Mouse (Mus musculus) embryonic facial prominence, embryonic 15.5 days (tissue): Measurements from ENCODE around the gene Rasgef1a. TPM values are rescaled to one million over a fixed set of nuclear protein-coding genes. Genes with fewer than 3 reads are reported as not detected.

Experiments
- ATAC-seq: fragments of 200-750 bp; cut with Nextera tagmentation; 2 replicates; pipeline ENCODE4 v1.8.0; 2017; ENCODE audit warnings: low read depth, moderate TSS enrichment; ENCODE audit not compliant: insufficient number of reproducible peaks, low FRiP score, low TSS enrichment
- H3K27ac ChIP-seq: fragments of 300-500 bp; sonication (generic); replicated peaks from 2 replicates; pipeline ENCODE4 v1.5.1; 2015; ENCODE audit warnings: mild to moderate bottlenecking, inconsistent platforms
- H3K27me3 ChIP-seq: fragments of 300-500 bp; sonication (generic); 2 replicates; pipeline ENCODE4 v1.6.1; 2015; ENCODE audit warnings: inconsistent platforms
- H3K36me3 ChIP-seq: fragments of 300-500 bp; sonication (generic); 2 replicates; pipeline ENCODE4 v1.6.1; 2015; ENCODE audit warnings: mild to moderate bottlenecking, inconsistent platforms
- H3K4me1 ChIP-seq: fragments of 300-500 bp; sonication (generic); 2 replicates; pipeline ENCODE4 v1.6.1; 2015; ENCODE audit warnings: inconsistent platforms
- H3K4me2 ChIP-seq: fragments of 300-500 bp; sonication (generic); replicated peaks from 2 replicates; pipeline ENCODE4 v1.6.1; 2015; ENCODE audit warnings: mild to moderate bottlenecking, inconsistent platforms
- H3K4me3 ChIP-seq: fragments of 300-500 bp; sonication (generic); replicated peaks from 2 replicates; pipeline ENCODE4 v1.5.1; 2015; ENCODE audit warnings: mild to moderate bottlenecking, inconsistent platforms
- H3K9ac ChIP-seq: fragments of 300-500 bp; sonication (generic); 2 replicates; pipeline ENCODE4 v1.6.1; 2015; ENCODE audit warnings: inconsistent platforms
- H3K9me3 ChIP-seq: fragments of 300-500 bp; sonication (generic); replicated peaks from 2 replicates; pipeline ENCODE4 v1.6.1; 2016; ENCODE audit warnings: inconsistent platforms
- WGBS: fragments of 180-500 bp; shearing (Covaris S2); methylation state at CpG from one replicate; pipeline ENCODE4 v1.1.7; 2015; 5-methylcytosine and 5-hydroxymethylcytosine counted together
- polyA plus RNA-seq: library from polyadenylated mRNA; unstranded; fragments of >200 nt; fragmentation: Nextera tagmentation; extraction: Ambion mirVana; gene quantifications from 2 replicates; pipeline ENCODE4 v1.2.1, GENCODE M21; 2015

The Rasgef1a gene
- polyA plus RNA-seq, 1 experiment from 2014 or later, result 0.73 TPM

GRCm38 (mm10) chr6:118055209-118055608 lies 44.0 kb downstream of the Rasgef1a start:
- H3K4me3 ChIP-seq, result no peak overlapping the region
- no peak overlapping the region for H3K4me2 ChIP-seq
- no peak overlapping the region for H3K9ac ChIP-seq
- WGBS, result 80% methylated on average over 10 of the region's 10 CpGs
- no peaks in the 10 kb centered on the region for H3K27me3 ChIP-seq
- no peaks in the 10 kb centered on the region for H3K9me3 ChIP-seq
- H3K4me1 ChIP-seq, result no peaks in the 10 kb centered on the region
- H3K27ac ChIP-seq, result no peak overlapping the region
- no peak for ATAC-seq
- no peaks in the 10 kb centered on the region for H3K36me3 ChIP-seq

GRCm38 (mm10) chr6:118061266-118061665 lies 50.0 kb downstream of the Rasgef1a start:
- no peaks in the 10 kb centered on the region for H3K36me3 ChIP-seq
- H3K4me2 ChIP-seq, result no peak overlapping the region
- no peak for ATAC-seq

DNA sequence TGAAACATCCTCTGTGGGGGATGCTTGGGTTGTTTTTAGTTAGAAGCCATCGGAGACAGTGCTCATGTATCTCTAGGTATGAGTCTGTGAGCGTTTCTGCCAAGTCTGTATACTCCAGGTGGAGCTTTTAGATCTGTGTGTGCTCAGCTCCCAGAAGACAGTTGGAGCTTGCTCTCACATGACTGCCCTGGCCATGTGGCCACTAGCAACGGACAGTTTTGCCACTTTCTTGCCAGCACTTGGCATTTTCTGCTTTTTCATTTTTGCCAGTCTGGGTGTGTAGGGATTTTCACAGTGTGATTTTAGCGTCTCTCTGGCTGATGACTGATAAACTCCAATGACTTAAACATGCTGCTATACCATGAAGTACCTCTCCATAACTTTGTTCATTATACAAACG lies 52.0 kb downstream of the Rasgef1a start:
- no peak overlapping the region for H3K9ac ChIP-seq
- H3K27ac ChIP-seq, result no peak overlapping the region
- no peak overlapping the region for H3K4me2 ChIP-seq
- ATAC-seq, result no peak
- peaks cover 41% of the 10 kb centered on the region for H3K27me3 ChIP-seq
- no peaks in the 10 kb centered on the region for H3K9me3 ChIP-seq
- H3K4me1 ChIP-seq, result peaks cover 18% of the 10 kb centered on the region
- no peak overlapping the region for H3K4me3 ChIP-seq
- 67% methylated on average over 5 of the region's 5 CpGs for WGBS
- no peaks in the 10 kb centered on the region for H3K36me3 ChIP-seq

More at GRCm38 (mm10) chr6:118061266-118061665, 50.0 kb downstream of the Rasgef1a start:
- Histone ChIP-seq H3K9ac (no peak overlapping the region), H3K4me1 (peaks cover 10% of the 10 kb centered on the region), H3K27me3 (peaks cover 21% of the 10 kb centered on the region), H3K9me3 (no peaks in the 10 kb centered on the region), H3K4me3 (no peak overlapping the region), H3K27ac (no peak overlapping the region)
- WGBS, result 86% methylated on average over 4 of the region's 4 CpGs

DNA sequence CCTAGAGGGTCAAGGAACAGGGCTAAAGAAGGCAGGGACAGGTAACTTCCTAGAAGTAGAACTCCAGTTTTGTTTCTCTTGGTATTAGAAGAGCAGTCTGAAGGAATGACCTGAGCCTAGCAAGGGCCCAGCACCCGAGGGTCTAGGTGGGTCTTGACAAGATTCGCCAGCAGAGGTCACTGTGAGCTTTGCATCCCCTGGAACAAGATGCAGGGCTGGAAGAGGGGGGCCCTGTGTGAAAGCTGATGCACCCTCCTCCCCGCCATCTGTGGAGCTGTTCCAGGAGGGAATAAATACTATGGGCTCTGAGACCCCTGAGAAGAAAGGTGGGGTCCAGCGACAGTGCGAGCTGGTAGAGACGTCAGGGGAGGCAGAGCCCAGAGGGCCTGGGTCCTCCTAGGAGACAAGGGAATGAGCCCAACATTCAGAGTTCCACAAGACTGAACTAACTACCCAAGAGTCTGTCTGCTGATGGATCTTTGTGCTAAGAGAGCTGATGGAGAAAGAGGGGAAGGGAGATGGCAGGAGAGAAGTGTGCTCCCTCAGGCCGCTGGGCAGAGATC lies 53.8 kb downstream of the Rasgef1a start:
- no peak overlapping the region for H3K4me3 ChIP-seq
- no peak for ATAC-seq
- WGBS, result 7% methylated on average over 7 of the region's 7 CpGs
- no peak overlapping the region for H3K9ac ChIP-seq
- H3K9me3 ChIP-seq, result no peaks in the 10 kb centered on the region
- no peak overlapping the region for H3K27ac ChIP-seq
- H3K27me3 ChIP-seq, result peaks cover 46% of the 10 kb centered on the region
- peak overlapping the region; percentile 88 for H3K4me2 ChIP-seq
- peaks cover 18% of the 10 kb centered on the region for H3K4me1 ChIP-seq
- no peaks in the 10 kb centered on the region for H3K36me3 ChIP-seq

- Histone ChIP-seq H3K9me3 (no peaks in the 10 kb centered on the region), H3K27me3 (peaks cover 46% of the 10 kb centered on the region), H3K4me3 (peak overlapping the region; percentile 38), H3K36me3 (no peaks in the 10 kb centered on the region), H3K27ac (no peak overlapping the region), H3K4me1 (peaks cover 18% of the 10 kb centered on the region), H3K9ac (no peak overlapping the region), H3K4me2 (peak overlapping the region; percentile 88)
- peak; percentile 25; the same call in 1 of the 2 replicates for ATAC-seq
- 1% methylated on average over 12 of the region's 12 CpGs for WGBS
Measured at GRCm38 (mm10) chr6:118065837-118066198, 54.6 kb downstream of the Rasgef1a start.

DNA sequence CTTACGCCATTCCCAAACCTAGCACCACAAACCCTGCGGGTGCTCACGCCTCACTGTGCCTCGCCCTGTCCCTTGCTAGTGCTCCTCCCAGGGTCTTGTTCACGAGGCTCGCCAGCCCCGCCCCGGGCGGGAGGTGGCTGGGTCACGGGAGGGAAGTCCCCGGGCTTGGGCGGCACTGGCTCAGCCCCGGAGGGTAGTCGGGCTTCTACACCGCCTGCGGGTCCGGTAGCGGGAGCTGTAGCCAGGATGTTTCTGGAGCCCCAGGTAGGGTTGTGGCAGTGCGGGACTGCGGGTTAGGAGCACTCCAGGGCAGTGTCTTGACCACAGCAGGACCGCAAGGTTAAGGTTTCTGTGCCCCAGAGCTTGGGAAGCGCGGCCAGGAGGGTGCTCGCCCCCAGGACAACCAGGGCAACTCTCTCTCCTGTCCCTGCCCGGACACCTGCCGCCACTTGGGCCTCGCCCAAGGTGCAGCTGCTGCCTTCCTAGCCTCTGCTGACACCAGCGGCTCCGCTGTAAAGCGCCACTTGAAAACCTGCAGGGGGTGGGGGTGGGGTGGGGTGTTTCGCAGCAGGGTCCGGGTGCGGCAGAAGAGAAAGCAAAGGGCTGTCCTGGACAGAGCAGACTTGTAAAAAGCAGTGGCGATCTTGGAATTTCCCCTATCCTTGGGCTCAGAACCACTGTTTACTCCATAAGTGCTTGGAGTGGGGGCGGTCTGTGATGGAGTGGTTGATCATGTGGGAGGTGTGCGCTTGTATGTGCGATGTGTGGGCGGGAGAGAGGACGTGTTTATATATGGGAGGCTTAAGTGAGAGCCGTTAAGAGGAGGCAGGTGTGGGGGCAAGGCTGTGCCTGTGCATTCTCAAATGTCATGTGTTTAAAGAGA lies 55.2 kb downstream of the Rasgef1a start:
- ATAC-seq, result peak; percentile 59
- WGBS, result 2% methylated on average over 40 of the region's 40 CpGs

GRCm38 (mm10) chr6:118067720-118068119 lies 56.5 kb downstream of the Rasgef1a start:
- Histone ChIP-seq H3K36me3 (no peaks in the 10 kb centered on the region), H3K27me3 (peaks cover 46% of the 10 kb centered on the region), H3K4me1 (peaks cover 18% of the 10 kb centered on the region), H3K27ac (no peak overlapping the region), H3K9ac (no peak overlapping the region), H3K9me3 (no peaks in the 10 kb centered on the region), H3K4me2 (no peak overlapping the region), H3K4me3 (no peak overlapping the region)
- no peak for ATAC-seq
- WGBS, result 68% methylated on average over 7 of the region's 7 CpGs

More for the DNA sequence above, 55.2 kb downstream of the Rasgef1a start:
- Histone ChIP-seq H3K4me1 (peaks cover 18% of the 10 kb centered on the region), H3K27me3 (peaks cover 46% of the 10 kb centered on the region), H3K27ac (no peak overlapping the region), H3K36me3 (no peaks in the 10 kb centered on the region), H3K4me2 (peak overlapping the region; percentile 88), H3K9me3 (no peaks in the 10 kb centered on the region), H3K4me3 (peak overlapping the region; percentile 38), H3K9ac (no peak overlapping the region)

- Histone ChIP-seq H3K27me3 (peaks cover 33% of the 10 kb centered on the region), H3K4me3 (no peak overlapping the region), H3K9ac (no peak overlapping the region), H3K9me3 (no peaks in the 10 kb centered on the region), H3K27ac (no peak overlapping the region), H3K4me1 (peaks cover 28% of the 10 kb centered on the region), H3K4me2 (no peak overlapping the region), H3K36me3 (no peaks in the 10 kb centered on the region)
- ATAC-seq, result no peak
- WGBS, result 57% methylated on average over 5 of the region's 5 CpGs
Measured at GRCm38 (mm10) chr6:118070321-118071012, 59.2 kb downstream of the Rasgef1a start.

GRCm38 (mm10) chr6:118071013-118071350 lies 59.7 kb downstream of the Rasgef1a start:
- WGBS, result 88% methylated on average over 4 of the region's 4 CpGs
- Histone ChIP-seq H3K4me2 (no peak overlapping the region), H3K9me3 (no peaks in the 10 kb centered on the region), H3K27ac (no peak overlapping the region), H3K36me3 (no peaks in the 10 kb centered on the region), H3K27me3 (peaks cover 27% of the 10 kb centered on the region), H3K4me3 (no peak overlapping the region), H3K9ac (no peak overlapping the region), H3K4me1 (peaks cover 22% of the 10 kb centered on the region)
- ATAC-seq, result no peak

DNA sequence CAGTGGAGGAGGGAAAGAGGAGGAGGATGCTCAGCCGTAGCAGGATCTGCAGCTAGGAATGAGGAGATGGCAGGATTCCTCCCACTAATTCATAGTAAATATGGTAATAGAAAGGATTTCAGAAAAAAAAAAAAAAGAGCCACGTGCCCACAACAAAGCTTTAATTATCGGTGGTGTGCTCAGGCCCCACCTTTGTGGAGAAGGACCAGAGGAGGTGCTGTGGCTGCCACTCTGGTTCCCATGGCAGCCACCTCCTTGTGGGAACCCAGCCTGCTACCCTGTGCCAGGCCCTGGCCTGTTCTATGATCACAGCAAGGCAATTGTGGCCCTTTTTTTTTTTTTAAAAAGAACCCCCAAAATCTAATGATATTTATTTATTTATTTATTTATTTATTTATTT lies 60.2 kb downstream of the Rasgef1a start:
- Histone ChIP-seq H3K4me1 (peaks cover 18% of the 10 kb centered on the region), H3K36me3 (no peaks in the 10 kb centered on the region), H3K9ac (no peak overlapping the region), H3K4me2 (no peak overlapping the region), H3K27ac (no peak overlapping the region), H3K27me3 (peaks cover 23% of the 10 kb centered on the region), H3K9me3 (no peaks in the 10 kb centered on the region), H3K4me3 (no peak overlapping the region)
- 78% methylated on average over 3 of the region's 3 CpGs for WGBS
- ATAC-seq, result no peak

- WGBS, result 76% methylated on average over 1 of the region's 1 CpGs
- no peaks in the 10 kb centered on the region for H3K9me3 ChIP-seq
- peaks cover 11% of the 10 kb centered on the region for H3K4me1 ChIP-seq
- H3K4me3 ChIP-seq, result no peak overlapping the region
- no peak overlapping the region for H3K9ac ChIP-seq
- no peaks in the 10 kb centered on the region for H3K36me3 ChIP-seq
- H3K27ac ChIP-seq, result no peak overlapping the region
- no peak overlapping the region for H3K4me2 ChIP-seq
- peaks cover 15% of the 10 kb centered on the region for H3K27me3 ChIP-seq
- ATAC-seq, result no peak
Measured at GRCm38 (mm10) chr6:118072176-118072575, 60.9 kb downstream of the Rasgef1a start.
